Mouse (Mus musculus) heart, adult 2 months (tissue): Measurements from ENCODE around the gene Tle3.

ENCODE experiments used
- CTCF ChIP-seq: fragments of 200-600 bp; IDR thresholded peaks from 2 replicates; pipeline ENCODE4 v1.8.1; 2022; ENCODE audit warnings: antibody characterized with exemption, mild to moderate bottlenecking, moderate library complexity
- POLR2A ChIP-seq: fragments of 200-500 bp; IDR thresholded peaks from 2 replicates; pipeline ENCODE4 v1.6.1; 2011; ENCODE audit warnings: mild to moderate bottlenecking, low read depth, low read length, control low read depth; ENCODE audit not compliant: insufficient read depth

DNA sequence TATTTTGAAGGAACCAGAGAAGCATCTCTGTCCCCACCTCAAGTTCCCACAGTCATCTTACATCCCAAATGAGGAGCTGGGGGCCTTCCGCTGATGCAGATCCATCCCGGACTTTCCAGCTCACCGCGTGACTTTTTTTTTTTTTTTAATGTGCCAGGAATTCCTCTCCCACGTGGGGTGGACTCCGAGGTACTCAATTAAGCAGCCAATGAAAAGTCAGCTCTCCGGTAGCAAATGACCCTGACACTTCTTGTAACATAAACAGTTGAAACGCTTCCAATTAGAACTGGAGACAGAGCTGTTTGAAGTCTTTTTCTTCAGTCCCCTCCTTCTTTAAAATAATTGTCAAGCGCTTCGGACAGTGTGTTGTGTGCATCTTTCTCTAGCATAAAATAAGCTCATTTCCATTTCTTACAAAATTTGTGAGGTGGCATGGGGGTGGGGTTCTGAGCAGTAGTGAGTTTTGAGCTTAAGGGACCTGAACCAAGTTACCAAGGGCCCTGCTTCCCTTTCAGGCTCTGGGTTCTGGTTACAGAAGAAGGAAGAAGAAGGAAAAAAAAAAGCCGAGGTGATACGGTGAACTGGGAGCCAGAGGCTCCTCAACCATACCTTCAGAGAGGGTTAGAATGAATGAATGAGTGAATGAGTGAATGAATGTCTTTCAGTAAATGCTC, 3.5 kb upstream of the Tle3 start:
- TF ChIP-seq CTCF (no peak), POLR2A (no peak)
